Mouse (Mus musculus) cerebellum, adult 2 months (tissue): ENCODE data around the gene Egln3. TPM values are rescaled to one million over a fixed set of nuclear protein-coding genes. Genes with fewer than 3 reads are reported as not detected.

ENCODE experiments used
- DNase-seq, 2 experiments: peaks; one replicate each; pipeline ENCODE4 v3.0.0; 2021
- H3K27ac ChIP-seq: fragments of 200-500 bp; 2 replicates; pipeline ENCODE4 v1.5.1; 2012; ENCODE audit warnings: low read length, control low read depth, inconsistent platforms; ENCODE audit not compliant: insufficient read depth
- H3K27me3 ChIP-seq: fragments of 200-500 bp; 2 replicates; pipeline ENCODE4 v1.6.1; 2012; ENCODE audit warnings: inconsistent platforms, mild to moderate bottlenecking, low read length, moderate library complexity; ENCODE audit not compliant: control insufficient read depth, insufficient read depth
- H3K4me1 ChIP-seq: fragments of 200-500 bp; 2 replicates; pipeline ENCODE4 v1.6.1; 2011; ENCODE audit warnings: low read length; ENCODE audit not compliant: control insufficient read depth, insufficient read depth
- H3K4me3 ChIP-seq: fragments of 200-500 bp; replicated peaks from 2 replicates; pipeline ENCODE3; 2011; ENCODE audit warnings: mild to moderate bottlenecking, low read depth, low read length, control low read depth; ENCODE audit not compliant: insufficient read depth
- CTCF ChIP-seq: fragments of 200-500 bp; IDR thresholded peaks from 2 replicates; pipeline ENCODE4 v1.5.1; 2011; ENCODE audit warnings: low read depth, mild to moderate bottlenecking, control low read depth, low read length, moderate library complexity, borderline replicate concordance; ENCODE audit not compliant: insufficient read depth
- POLR2A ChIP-seq: fragments of 200-500 bp; IDR thresholded peaks from 2 replicates; pipeline ENCODE4 v1.6.1; 2011; ENCODE audit warnings: low read length, control low read depth, borderline replicate concordance; ENCODE audit not compliant: insufficient read depth
- WGBS: fragments of 180-500 bp; shearing (Covaris S2); methylation state at CpG from one replicate; pipeline ENCODE4 v1.1.7; 2018; 5-methylcytosine and 5-hydroxymethylcytosine counted together
- polyA plus RNA-seq: library from polyadenylated mRNA; depleted of rRNA; stranded (reverse); fragments of >200 nt; gene quantifications from 2 replicates; pipeline ENCODE4 v1.2.3, GENCODE M21; 2012

Gene Egln3
- polyA plus RNA-seq, 1 experiment: 6.5 TPM

GRCm38 (mm10) chr12:54227551-54227950 is 23.9 kb upstream of the Egln3 start:
- no peak overlapping the region for H3K4me3 ChIP-seq
- TF ChIP-seq CTCF: no peak
- TF ChIP-seq POLR2A: no peak
- DNase-seq: no peak
- H3K4me1 ChIP-seq: no peaks in the 10 kb centered on the region
- H3K27me3 ChIP-seq: no peaks in the 10 kb centered on the region
- WGBS: 47% methylated on average over 8 of the region's 8 CpGs
- H3K27ac ChIP-seq: no peak overlapping the region

- Histone ChIP-seq H3K27ac (no peak overlapping the region), H3K4me1 (no peaks in the 10 kb centered on the region), H3K27me3 (no peaks in the 10 kb centered on the region), H3K4me3 (no peak overlapping the region)
- DNase-seq: no peak
- TF ChIP-seq POLR2A: no peak
- TF ChIP-seq CTCF: no peak
- WGBS: 61% methylated on average over 2 of the region's 2 CpGs
Measured at GRCm38 (mm10) chr12:54226341-54226740, 22.7 kb upstream of the Egln3 start.

- H3K27ac ChIP-seq: no peak overlapping the region
- H3K4me1 ChIP-seq: no peaks in the 10 kb centered on the region
- H3K4me3 ChIP-seq: no peak overlapping the region
- 83% methylated on average over 4 of the region's 4 CpGs for WGBS
- TF ChIP-seq POLR2A (no peak), CTCF (no peak)
- no peak for DNase-seq
- H3K27me3 ChIP-seq: no peaks in the 10 kb centered on the region
Measured at GRCm38 (mm10) chr12:54225610-54226009, 21.9 kb upstream of the Egln3 start.

GRCm38 (mm10) chr12:54225090-54225489 is 21.4 kb upstream of the Egln3 start:
- H3K27me3 ChIP-seq: no peaks in the 10 kb centered on the region
- WGBS: 81% methylated on average over 3 of the region's 3 CpGs
- H3K4me1 ChIP-seq: no peaks in the 10 kb centered on the region
- no peak for TF ChIP-seq POLR2A
- no peak for TF ChIP-seq CTCF
- no peak for DNase-seq
- no peak overlapping the region for H3K4me3 ChIP-seq
- H3K27ac ChIP-seq: no peak overlapping the region

- WGBS: 80% methylated on average over 12 of the region's 12 CpGs
- Histone ChIP-seq H3K4me1 (no peaks in the 10 kb centered on the region), H3K27ac (no peak overlapping the region), H3K4me3 (no peak overlapping the region), H3K27me3 (no peaks in the 10 kb centered on the region)
- no peak for DNase-seq
- no peak for TF ChIP-seq CTCF
- TF ChIP-seq POLR2A: no peak
Measured at GRCm38 (mm10) chr12:54222036-54222760, 18.5 kb upstream of the Egln3 start.

GRCm38 (mm10) chr12:54216673-54217072 is 13.0 kb upstream of the Egln3 start:
- no peak overlapping the region for H3K27ac ChIP-seq
- no peak for DNase-seq
- TF ChIP-seq POLR2A (no peak), CTCF (no peak)
- H3K4me3 ChIP-seq: no peak overlapping the region
- 81% methylated on average over 5 of the region's 5 CpGs for WGBS
- no peaks in the 10 kb centered on the region for H3K27me3 ChIP-seq
- no peaks in the 10 kb centered on the region for H3K4me1 ChIP-seq

- Histone ChIP-seq H3K4me3 (no peak overlapping the region), H3K4me1 (no peaks in the 10 kb centered on the region), H3K27ac (no peak overlapping the region), H3K27me3 (no peaks in the 10 kb centered on the region)
- 78% methylated on average over 6 of the region's 6 CpGs for WGBS
- TF ChIP-seq CTCF (no peak), POLR2A (no peak)
- DNase-seq: no peak
Measured at GRCm38 (mm10) chr12:54214426-54214825, 10.8 kb upstream of the Egln3 start.

GRCm38 (mm10) chr12:54213871-54214270 is 10.2 kb upstream of the Egln3 start:
- Histone ChIP-seq H3K4me1 (no peaks in the 10 kb centered on the region), H3K4me3 (no peak overlapping the region), H3K27ac (no peak overlapping the region), H3K27me3 (no peaks in the 10 kb centered on the region)
- 87% methylated on average over 4 of the region's 4 CpGs for WGBS
- no peak for DNase-seq
- TF ChIP-seq CTCF (no peak), POLR2A (no peak)
